Mouse (Mus musculus): ENCODE measurements around the gene Crtap. TPM values are rescaled to one million over a fixed set of nuclear protein-coding genes. Genes with fewer than 3 reads are reported as not detected.
"Not testable (repeated sequence)": the region's sequence is repeated elsewhere in the genome, so short reads cannot be mapped to it uniquely, and the experiment has no call there.

Crtap gene
- polyA plus RNA-seq, 1 experiment from 2014 or later: 14.4 TPM

GRCm38 (mm10) chr9:114400949-114401684 is 10.6 kb upstream of the Crtap start, which contains the start of the genes Glb1 and Tmppe:
TSS of gene Glb1 (plus strand) at chr9:114401076.
TSS of gene Tmppe (plus strand) at chr9:114401105.
- Histone ChIP-seq H3K27me3 (ENCODE audit: control insufficient read depth, insufficient read depth, low read length) (no peaks in the 10 kb centered on the region), H3K9ac (replicated peaks; ENCODE audit: low read depth, low read length) (peak within 1 kb of the TSS; percentile 82), H3K4me2 (ENCODE audit: low read depth, low read length) (peak within 1 kb of the TSS; percentile 66), H3K36me3 (ENCODE audit: control insufficient read depth, insufficient read depth, low read length) (no peaks in the 10 kb centered on the region), H3K4me1 (ENCODE audit: control insufficient read depth, insufficient read depth, low read length) (0 out of 2 replicates have a peak, but pooled peaks cover 6% of the 10 kb centered on the region), H3K27ac (ENCODE audit: low read depth, low read length) (peak within 1 kb of the TSS; percentile 86), H3K4me3 (ENCODE audit: low read depth, low read length) (peak within 1 kb of the TSS; percentile 89), H3K9me3 (ENCODE audit: control insufficient read depth, low read length) (no peaks in the 10 kb centered on the region)
- ATAC-seq (ENCODE audit: low read depth): peak; percentile 99
- WGBS: under 1% methylated on average over 73 of the region's 73 CpGs

- H3K27me3 ChIP-seq (ENCODE audit: control insufficient read depth, insufficient read depth, low read length): no peaks in the 10 kb centered on the region
- WGBS: 15% methylated on average over 5 of the region's 5 CpGs
Observed at GRCm38 (mm10) chr9:114400588-114400948, 10.1 kb upstream of the Crtap start.

GRCm38 (mm10) chr9:114399680-114400079 is 9.2 kb upstream of the Crtap start:
- 94% methylated on average over 12 of the region's 12 CpGs for whole genome bisulfite sequencing
- no peak overlapping the region for H3K9ac ChIP-seq (replicated peaks; ENCODE audit: low read depth, low read length)
- H3K27ac ChIP-seq (ENCODE audit: low read depth, low read length): no peak overlapping the region
- no peaks in the 10 kb centered on the region for H3K36me3 ChIP-seq (ENCODE audit: control insufficient read depth, insufficient read depth, low read length)
- no peaks in the 10 kb centered on the region for H3K27me3 ChIP-seq (ENCODE audit: control insufficient read depth, insufficient read depth, low read length)
- no peaks in the 10 kb centered on the region for H3K9me3 ChIP-seq (ENCODE audit: control insufficient read depth, low read length)
- no peak for ATAC-seq (ENCODE audit: low read depth)
- no peak overlapping the region for H3K4me3 ChIP-seq (ENCODE audit: low read depth, low read length)
- H3K4me2 ChIP-seq (ENCODE audit: low read depth, low read length): no peak overlapping the region
- 0 out of 2 replicates have a peak, but pooled peaks cover 6% of the 10 kb centered on the region for H3K4me1 ChIP-seq (ENCODE audit: control insufficient read depth, insufficient read depth, low read length)

More at GRCm38 (mm10) chr9:114400588-114400948, 10.1 kb upstream of the Crtap start:
- no peaks in the 10 kb centered on the region for H3K36me3 ChIP-seq (ENCODE audit: control insufficient read depth, insufficient read depth, low read length)
- H3K9ac ChIP-seq (replicated peaks; ENCODE audit: low read depth, low read length): peak overlapping the region; percentile 82
- no peaks in the 10 kb centered on the region for H3K9me3 ChIP-seq (ENCODE audit: control insufficient read depth, low read length)
- H3K27ac ChIP-seq (ENCODE audit: low read depth, low read length): peak overlapping the region; percentile 86
- H3K4me2 ChIP-seq (ENCODE audit: low read depth, low read length): peak overlapping the region; percentile 66
- peak overlapping the region; percentile 89 for H3K4me3 ChIP-seq (ENCODE audit: low read depth, low read length)
- ATAC-seq (ENCODE audit: low read depth): no peak
- 0 out of 2 replicates have a peak, but pooled peaks cover 6% of the 10 kb centered on the region for H3K4me1 ChIP-seq (ENCODE audit: control insufficient read depth, insufficient read depth, low read length)

GRCm38 (mm10) chr9:114395258-114395657 is 4.8 kb upstream of the Crtap start:
- ATAC-seq (ENCODE audit: low read depth): no peak
- no peak overlapping the region for H3K4me2 ChIP-seq (ENCODE audit: low read depth, low read length)
- H3K27ac ChIP-seq (ENCODE audit: low read depth, low read length): no peak overlapping the region
- H3K9me3 ChIP-seq (ENCODE audit: control insufficient read depth, low read length): no peaks in the 10 kb centered on the region
- 88% methylated on average over 4 of the region's 4 CpGs for WGBS
- no peak overlapping the region for H3K4me3 ChIP-seq (ENCODE audit: low read depth, low read length)
- peaks cover 5% of the 10 kb centered on the region; the same call in 1 of the 2 replicates for H3K4me1 ChIP-seq (ENCODE audit: control insufficient read depth, insufficient read depth, low read length)
- no peaks in the 10 kb centered on the region for H3K36me3 ChIP-seq (ENCODE audit: control insufficient read depth, insufficient read depth, low read length)
- H3K27me3 ChIP-seq (ENCODE audit: control insufficient read depth, insufficient read depth, low read length): no peaks in the 10 kb centered on the region
- H3K9ac ChIP-seq (replicated peaks; ENCODE audit: low read depth, low read length): no peak overlapping the region

- 86% methylated on average over 8 of the region's 8 CpGs for WGBS
- H3K27ac ChIP-seq (ENCODE audit: low read depth, low read length): no peak overlapping the region
- H3K4me2 ChIP-seq (ENCODE audit: low read depth, low read length): no peak overlapping the region
Observed at GRCm38 (mm10) chr9:114394677-114395076, 4.2 kb upstream of the Crtap start.

GRCm38 (mm10) chr9:114394136-114394535 is 3.7 kb upstream of the Crtap start:
- not testable (repeated sequence) for H3K9me3 ChIP-seq (ENCODE audit: control insufficient read depth, low read length); ATAC-seq (ENCODE audit: low read depth); H3K27ac ChIP-seq (ENCODE audit: low read depth, low read length); H3K27me3 ChIP-seq (ENCODE audit: control insufficient read depth, insufficient read depth, low read length); H3K4me1 ChIP-seq (ENCODE audit: control insufficient read depth, insufficient read depth, low read length); H3K36me3 ChIP-seq (ENCODE audit: control insufficient read depth, insufficient read depth, low read length); H3K4me3 ChIP-seq (ENCODE audit: low read depth, low read length); H3K9ac ChIP-seq (replicated peaks; ENCODE audit: low read depth, low read length); H3K4me2 ChIP-seq (ENCODE audit: low read depth, low read length)
- WGBS: 69% methylated on average over 6 of the region's 6 CpGs

More at GRCm38 (mm10) chr9:114394677-114395076, 4.2 kb upstream of the Crtap start:
- Histone ChIP-seq H3K4me3 (ENCODE audit: low read depth, low read length) (no peak overlapping the region), H3K4me1 (ENCODE audit: control insufficient read depth, insufficient read depth, low read length) (peaks cover 5% of the 10 kb centered on the region; the same call in 1 of the 2 replicates), H3K9me3 (ENCODE audit: control insufficient read depth, low read length) (no peaks in the 10 kb centered on the region), H3K36me3 (ENCODE audit: control insufficient read depth, insufficient read depth, low read length) (no peaks in the 10 kb centered on the region), H3K27me3 (ENCODE audit: control insufficient read depth, insufficient read depth, low read length) (no peaks in the 10 kb centered on the region), H3K9ac (replicated peaks; ENCODE audit: low read depth, low read length) (no peak overlapping the region)
- no peak for ATAC-seq (ENCODE audit: low read depth)

- Histone ChIP-seq H3K4me1 (ENCODE audit: control insufficient read depth, insufficient read depth, low read length) (peaks cover 5% of the 10 kb centered on the region; the same call in 1 of the 2 replicates), H3K9ac (replicated peaks; ENCODE audit: low read depth, low read length) (peak overlapping the region; percentile 63), H3K4me2 (ENCODE audit: low read depth, low read length) (peak overlapping the region; percentile 87), H3K27ac (ENCODE audit: low read depth, low read length) (no peak overlapping the region), H3K4me3 (ENCODE audit: low read depth, low read length) (peak overlapping the region; percentile 78), H3K36me3 (ENCODE audit: control insufficient read depth, insufficient read depth, low read length) (no peaks in the 10 kb centered on the region), H3K9me3 (ENCODE audit: control insufficient read depth, low read length) (no peaks in the 10 kb centered on the region), H3K27me3 (ENCODE audit: control insufficient read depth, insufficient read depth, low read length) (no peaks in the 10 kb centered on the region)
- ATAC-seq (ENCODE audit: low read depth): no peak
- WGBS: 4% methylated on average over 10 of the region's 10 CpGs
Observed at GRCm38 (mm10) chr9:114390749-114391075, 237 bp upstream of the Crtap start.

GRCm38 (mm10) chr9:114389371-114389904 is 1.0 kb downstream of the Crtap start:
- Histone ChIP-seq H3K36me3 (ENCODE audit: control insufficient read depth, insufficient read depth, low read length) (no peaks in the 10 kb centered on the region), H3K27ac (ENCODE audit: low read depth, low read length) (no peak overlapping the region), H3K4me1 (ENCODE audit: control insufficient read depth, insufficient read depth, low read length) (peaks cover 5% of the 10 kb centered on the region; the same call in 1 of the 2 replicates), H3K9me3 (ENCODE audit: control insufficient read depth, low read length) (no peaks in the 10 kb centered on the region), H3K27me3 (ENCODE audit: control insufficient read depth, insufficient read depth, low read length) (no peaks in the 10 kb centered on the region), H3K4me3 (ENCODE audit: low read depth, low read length) (peak overlapping the region; percentile 78), H3K9ac (replicated peaks; ENCODE audit: low read depth, low read length) (no peak overlapping the region; the same call in 1 of the 2 replicates), H3K4me2 (ENCODE audit: low read depth, low read length) (peak overlapping the region; percentile 87)
- ATAC-seq (ENCODE audit: low read depth): peak; percentile 52; the same call in 1 of the 2 replicates
- WGBS: 82% methylated on average over 8 of the region's 8 CpGs

- no peaks in the 10 kb centered on the region for H3K27me3 ChIP-seq (ENCODE audit: control insufficient read depth, insufficient read depth, low read length)
- WGBS: 80% methylated on average over 3 of the region's 3 CpGs
- H3K27ac ChIP-seq (ENCODE audit: low read depth, low read length): no peak overlapping the region
- H3K4me2 ChIP-seq (ENCODE audit: low read depth, low read length): no peak overlapping the region
- H3K9ac ChIP-seq (replicated peaks; ENCODE audit: low read depth, low read length): no peak overlapping the region
- H3K4me3 ChIP-seq (ENCODE audit: low read depth, low read length): no peak overlapping the region
- ATAC-seq (ENCODE audit: low read depth): no peak
- no peaks in the 10 kb centered on the region for H3K9me3 ChIP-seq (ENCODE audit: control insufficient read depth, low read length)
- H3K36me3 ChIP-seq (ENCODE audit: control insufficient read depth, insufficient read depth, low read length): no peaks in the 10 kb centered on the region
- peaks cover 5% of the 10 kb centered on the region; the same call in 1 of the 2 replicates for H3K4me1 ChIP-seq (ENCODE audit: control insufficient read depth, insufficient read depth, low read length)
Observed at GRCm38 (mm10) chr9:114388701-114389370, 1.6 kb downstream of the Crtap start.
